Mouse (Mus musculus): ENCODE measurements around the gene Tln2. TPM values are rescaled to one million over a fixed set of nuclear protein-coding genes. Genes with fewer than 3 reads are reported as not detected.

Gene Tln2
- polyA plus RNA-seq, 1 experiment from 2014 or later, result 47.6 TPM

DNA sequence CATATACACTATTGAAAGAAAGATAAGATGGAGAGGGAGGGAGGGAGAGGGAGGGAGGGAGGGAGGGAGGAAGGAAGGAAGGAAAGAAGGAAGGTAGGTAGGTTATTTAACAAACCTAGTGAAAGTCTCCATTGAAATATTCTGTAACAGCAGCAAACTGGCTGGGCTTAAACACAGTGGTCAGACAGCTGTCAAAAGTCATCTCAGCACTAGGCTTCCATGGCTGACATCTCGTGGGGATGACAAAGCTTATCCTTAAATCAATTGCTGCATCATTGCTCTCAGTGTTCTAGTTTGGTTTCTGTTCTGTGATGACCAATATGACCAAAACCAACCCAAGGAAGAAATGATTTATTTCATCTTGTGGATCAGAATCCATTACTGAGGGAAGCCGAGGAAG is 376.0 kb downstream of the Tln2 start:
- 90% methylated on average over 2 of the region's 2 CpGs for WGBS
- Histone ChIP-seq H3K36me3 (no peaks in the 10 kb centered on the region), H3K4me3 (no peak overlapping the region), H3K27me3 (no peaks in the 10 kb centered on the region), H3K4me1 (peaks cover 28% of the 10 kb centered on the region), H3K4me2 (replicated peaks) (no peak overlapping the region), H3K9me3 (peaks cover 3% of the 10 kb centered on the region; the same call in 1 of the 2 replicates), H3K9ac (no peak overlapping the region), H3K27ac (no peak overlapping the region)
- no peak for ATAC-seq (ENCODE audit: low FRiP score, low read depth)

DNA sequence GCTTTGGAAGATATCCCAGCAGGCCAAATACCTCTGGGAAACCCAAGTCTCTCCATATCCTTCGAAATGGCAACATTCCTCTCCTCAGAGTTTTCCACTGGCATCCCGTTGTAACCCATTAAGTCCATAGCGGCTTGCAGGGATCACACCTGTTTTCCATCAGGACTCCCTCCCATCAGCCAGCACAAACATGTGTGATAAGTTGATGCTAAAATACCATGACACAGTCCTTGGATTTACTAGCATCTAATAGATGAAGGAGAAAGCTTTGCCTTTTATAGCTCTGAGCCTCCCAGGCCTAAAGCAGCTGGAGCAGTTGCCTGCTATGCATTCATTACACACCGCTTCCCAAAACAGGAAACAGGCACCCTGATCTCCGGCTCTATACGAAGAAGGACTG is 377.5 kb downstream of the Tln2 start:
- no peaks in the 10 kb centered on the region for H3K27me3 ChIP-seq
- H3K27ac ChIP-seq, result peak overlapping the region; percentile 69
- no peak overlapping the region for H3K9ac ChIP-seq
- H3K9me3 ChIP-seq, result peaks cover 3% of the 10 kb centered on the region; the same call in 1 of the 2 replicates
- ATAC-seq (ENCODE audit: low FRiP score, low read depth), result peak; percentile 75
- H3K36me3 ChIP-seq, result no peaks in the 10 kb centered on the region
- H3K4me2 ChIP-seq (replicated peaks), result peak overlapping the region; percentile 25
- WGBS, result 10% methylated on average over 6 of the region's 6 CpGs
- H3K4me3 ChIP-seq, result no peak overlapping the region
- H3K4me1 ChIP-seq, result peaks cover 44% of the 10 kb centered on the region

DNA sequence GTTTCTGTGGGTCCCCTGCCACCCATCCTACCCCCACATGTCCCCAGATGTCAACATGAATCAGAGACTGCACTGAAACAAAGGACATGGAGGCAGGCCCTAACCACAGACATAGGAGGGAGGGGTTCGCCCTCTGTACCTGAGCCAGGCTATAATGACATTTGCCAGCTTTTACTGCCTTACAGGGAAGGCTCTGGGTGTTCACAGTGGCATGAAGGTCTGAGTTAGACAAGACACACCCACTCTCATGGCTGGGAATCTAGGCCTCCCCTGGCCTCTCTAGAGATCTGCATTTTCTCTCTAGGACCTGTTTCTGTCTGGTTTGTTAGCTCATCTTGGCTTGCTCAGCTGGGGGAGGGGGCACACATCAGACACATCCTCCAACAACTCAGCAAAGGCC is 380.8 kb downstream of the Tln2 start:
- Histone ChIP-seq H3K9ac (no peak overlapping the region), H3K9me3 (peaks cover 3% of the 10 kb centered on the region; the same call in 1 of the 2 replicates), H3K4me1 (peaks cover 70% of the 10 kb centered on the region), H3K4me3 (no peak overlapping the region), H3K27me3 (no peaks in the 10 kb centered on the region), H3K27ac (peak overlapping the region; percentile 90), H3K4me2 (replicated peaks) (no peak overlapping the region), H3K36me3 (no peaks in the 10 kb centered on the region)
- no peak for ATAC-seq (ENCODE audit: low FRiP score, low read depth)
- 64% methylated on average over 1 of the region's 1 CpGs for WGBS

DNA sequence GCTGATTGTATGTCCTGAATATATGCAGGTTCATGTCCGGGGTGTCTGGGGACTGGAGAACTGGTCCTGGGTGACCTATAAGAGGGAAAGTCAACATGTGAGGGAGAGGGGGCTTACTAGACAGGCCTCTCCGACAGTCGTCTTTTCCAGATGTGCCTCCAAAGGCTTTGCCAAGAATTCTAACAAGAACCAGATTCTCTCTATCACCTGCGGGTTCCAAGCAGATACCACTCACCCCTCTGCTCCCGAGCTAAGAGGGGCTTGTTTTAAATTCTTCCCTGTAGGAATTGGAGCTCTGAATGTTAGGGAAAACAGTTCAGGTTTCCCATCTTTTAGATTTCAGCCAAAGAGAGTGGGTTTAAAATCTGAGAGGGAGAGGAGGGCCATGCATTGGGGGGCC is 381.3 kb downstream of the Tln2 start:
- Histone ChIP-seq H3K4me2 (replicated peaks) (no peak overlapping the region), H3K9ac (no peak overlapping the region), H3K27ac (peak overlapping the region; percentile 90), H3K9me3 (peaks cover 3% of the 10 kb centered on the region; the same call in 1 of the 2 replicates), H3K4me3 (no peak overlapping the region), H3K36me3 (no peaks in the 10 kb centered on the region), H3K4me1 (peaks cover 75% of the 10 kb centered on the region), H3K27me3 (no peaks in the 10 kb centered on the region)
- no peak for ATAC-seq (ENCODE audit: low FRiP score, low read depth)
- WGBS, result 20% methylated on average over 5 of the region's 5 CpGs

DNA sequence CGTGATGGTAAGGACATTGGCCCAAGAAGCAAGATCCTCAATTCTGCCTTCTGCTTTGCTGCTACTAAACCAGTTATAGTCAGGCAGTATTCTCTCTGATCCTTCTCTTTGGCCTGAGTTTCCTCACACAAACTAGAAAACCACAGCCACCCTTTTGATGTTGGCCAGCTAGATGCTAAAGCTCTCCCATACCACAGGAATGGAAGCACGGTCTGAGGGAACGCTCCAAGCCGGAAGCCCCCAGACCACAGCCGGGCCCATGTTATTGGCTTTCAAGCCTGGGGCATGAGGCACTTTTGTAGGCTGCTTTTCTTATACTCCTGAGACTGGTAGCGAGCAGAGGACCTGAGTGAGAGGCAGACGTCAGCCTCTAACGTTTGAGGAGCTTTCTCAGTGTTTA is 383.4 kb downstream of the Tln2 start:
- ATAC-seq (ENCODE audit: low FRiP score, low read depth), result no peak
- Histone ChIP-seq H3K4me3 (no peak overlapping the region), H3K4me2 (replicated peaks) (peak overlapping the region; percentile 25), H3K36me3 (no peaks in the 10 kb centered on the region), H3K27ac (peak overlapping the region; percentile 90), H3K9ac (no peak overlapping the region), H3K9me3 (peaks cover 6% of the 10 kb centered on the region; the same call in 1 of the 2 replicates), H3K27me3 (no peaks in the 10 kb centered on the region), H3K4me1 (peaks cover 56% of the 10 kb centered on the region)
- 33% methylated on average over 8 of the region's 8 CpGs for WGBS

DNA sequence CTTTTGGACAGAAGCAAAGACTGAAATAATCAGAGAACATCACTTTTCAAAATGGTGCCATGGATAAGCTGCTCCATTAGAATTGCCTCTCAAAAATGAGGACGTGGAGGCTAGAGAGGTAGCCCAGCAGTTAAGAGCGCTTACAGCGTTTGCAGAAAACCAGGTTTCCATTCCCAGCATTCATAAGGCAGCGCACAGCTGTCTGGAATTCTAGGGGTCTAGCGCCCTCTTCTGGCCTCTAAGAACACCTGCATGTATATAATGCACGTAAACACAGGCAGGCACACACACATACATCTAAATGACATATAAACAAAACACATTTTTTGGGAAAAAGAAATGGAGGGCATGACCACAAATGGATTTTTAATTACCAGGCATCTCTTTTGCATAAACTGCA is 385.7 kb downstream of the Tln2 start:
- H3K27me3 ChIP-seq, result no peaks in the 10 kb centered on the region
- peaks cover 5% of the 10 kb centered on the region; the same call in 1 of the 2 replicates for H3K9me3 ChIP-seq
- ATAC-seq (ENCODE audit: low FRiP score, low read depth), result no peak
- H3K27ac ChIP-seq, result no peak overlapping the region
- peaks cover 52% of the 10 kb centered on the region for H3K4me1 ChIP-seq
- no peak overlapping the region for H3K9ac ChIP-seq
- H3K36me3 ChIP-seq, result no peaks in the 10 kb centered on the region
- 92% methylated on average over 6 of the region's 6 CpGs for WGBS
- H3K4me2 ChIP-seq (replicated peaks), result no peak overlapping the region
- H3K4me3 ChIP-seq, result no peak overlapping the region

DNA sequence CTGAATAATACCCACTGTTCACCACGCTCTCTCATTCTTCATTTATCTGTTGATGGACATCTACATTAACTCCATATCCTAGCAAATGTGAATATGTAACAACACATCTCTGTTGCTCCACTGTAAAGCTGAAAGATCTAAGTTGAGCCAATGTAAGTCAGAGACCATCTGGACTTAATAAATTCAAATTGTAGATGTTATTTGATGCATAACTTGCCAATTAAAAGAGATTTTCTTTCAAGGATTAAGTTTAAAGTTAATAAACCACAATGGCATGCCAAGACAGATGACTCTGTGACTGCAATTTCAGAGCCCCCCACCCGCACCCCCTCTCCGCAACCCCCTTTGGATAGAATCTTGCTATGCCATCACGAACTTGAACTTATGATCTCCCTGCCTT is 386.3 kb downstream of the Tln2 start:
- Histone ChIP-seq H3K4me3 (no peak overlapping the region), H3K36me3 (no peaks in the 10 kb centered on the region), H3K9me3 (peaks cover 5% of the 10 kb centered on the region; the same call in 1 of the 2 replicates), H3K27ac (no peak overlapping the region; the same call in 1 of the 2 replicates), H3K4me2 (replicated peaks) (no peak overlapping the region), H3K9ac (no peak overlapping the region), H3K27me3 (no peaks in the 10 kb centered on the region), H3K4me1 (peaks cover 45% of the 10 kb centered on the region)
- WGBS, result 58% methylated on average over 4 of the region's 4 CpGs
- ATAC-seq (ENCODE audit: low FRiP score, low read depth), result no peak

DNA sequence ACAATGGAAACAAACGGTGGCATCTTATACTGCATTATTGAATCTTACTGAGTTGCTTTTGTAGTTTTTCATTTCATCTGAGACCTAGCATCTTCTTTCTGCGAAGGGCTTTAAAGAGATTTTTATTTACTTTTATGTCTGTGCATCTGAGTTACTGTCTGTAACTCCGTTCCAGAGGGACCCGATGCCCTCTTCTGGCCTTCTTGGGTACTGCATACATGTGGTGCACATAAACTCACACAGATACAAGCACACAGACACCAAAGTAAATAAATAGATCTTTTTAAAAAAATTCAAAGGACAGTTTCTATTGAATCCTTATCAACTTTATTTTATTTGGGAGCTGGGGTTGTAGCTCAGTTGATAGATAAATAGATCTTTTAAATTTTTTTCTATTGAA is 388.1 kb downstream of the Tln2 start:
- Histone ChIP-seq H3K36me3 (no peaks in the 10 kb centered on the region), H3K4me1 (peaks cover 28% of the 10 kb centered on the region), H3K27me3 (no peaks in the 10 kb centered on the region), H3K9me3 (peaks cover 5% of the 10 kb centered on the region; the same call in 1 of the 2 replicates), H3K9ac (no peak overlapping the region), H3K4me2 (replicated peaks) (no peak overlapping the region), H3K27ac (no peak overlapping the region), H3K4me3 (no peak overlapping the region)
- WGBS, result 96% methylated on average over 4 of the region's 4 CpGs
- ATAC-seq (ENCODE audit: low FRiP score, low read depth), result no peak

DNA sequence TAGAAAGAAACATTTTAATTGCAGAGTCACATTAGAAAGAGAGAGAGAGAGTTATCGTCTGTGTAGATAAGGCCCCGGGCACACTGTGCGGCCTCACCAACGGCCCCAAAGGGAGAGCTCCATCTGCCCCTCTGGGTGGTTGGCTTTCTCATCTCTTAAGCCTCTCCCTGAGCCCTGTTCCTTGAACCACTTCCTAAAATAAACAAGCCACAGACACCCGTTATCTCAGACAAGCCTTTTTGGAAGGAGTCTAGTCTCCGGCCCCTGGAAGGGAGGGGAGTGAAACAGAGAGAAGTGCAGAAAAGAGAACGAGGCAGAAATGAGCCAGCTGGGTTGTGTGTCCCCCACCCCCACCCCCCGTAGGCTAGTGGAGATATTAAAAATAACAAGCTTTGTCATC is 388.7 kb downstream of the Tln2 start:
- WGBS, result 84% methylated on average over 8 of the region's 8 CpGs
- H3K36me3 ChIP-seq, result no peaks in the 10 kb centered on the region
- H3K9me3 ChIP-seq, result peaks cover 5% of the 10 kb centered on the region; the same call in 1 of the 2 replicates
- H3K4me3 ChIP-seq, result no peak overlapping the region
- H3K27ac ChIP-seq, result no peak overlapping the region
- H3K4me1 ChIP-seq, result peaks cover 22% of the 10 kb centered on the region
- no peaks in the 10 kb centered on the region for H3K27me3 ChIP-seq
- H3K4me2 ChIP-seq (replicated peaks), result no peak overlapping the region
- no peak for ATAC-seq (ENCODE audit: low FRiP score, low read depth)
- no peak overlapping the region for H3K9ac ChIP-seq

DNA sequence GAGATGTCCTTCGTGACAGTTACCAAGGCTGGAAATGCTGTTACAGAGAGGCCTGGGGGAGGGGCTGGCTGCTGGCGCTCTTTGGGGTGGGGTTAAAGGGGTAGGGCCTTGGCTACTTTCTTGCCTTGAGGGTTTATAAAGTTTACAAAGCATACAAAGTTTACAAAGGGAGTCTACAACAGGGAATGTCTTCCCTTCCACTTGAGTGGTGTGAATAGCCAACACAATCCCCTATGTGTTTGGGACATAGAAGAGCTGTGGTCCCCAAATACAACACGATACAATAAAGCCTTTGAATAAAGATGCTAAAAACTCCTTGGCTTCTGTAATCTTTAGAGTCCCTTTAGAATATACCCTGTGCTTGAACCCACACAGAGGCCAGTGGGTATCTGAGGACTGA is 389.5 kb downstream of the Tln2 start:
- 88% methylated on average over 3 of the region's 3 CpGs for WGBS
- no peak for ATAC-seq (ENCODE audit: low FRiP score, low read depth)
- peaks cover 15% of the 10 kb centered on the region for H3K4me1 ChIP-seq
- H3K36me3 ChIP-seq, result no peaks in the 10 kb centered on the region
- no peak overlapping the region for H3K4me2 ChIP-seq (replicated peaks)
- H3K27ac ChIP-seq, result no peak overlapping the region
- no peaks in the 10 kb centered on the region for H3K27me3 ChIP-seq
- peaks cover 5% of the 10 kb centered on the region; the same call in 1 of the 2 replicates for H3K9me3 ChIP-seq
- no peak overlapping the region for H3K4me3 ChIP-seq
- no peak overlapping the region for H3K9ac ChIP-seq

MicroRNAs within 50 kb of the gene (microRNA counts, 519-probe panel; counts per million panel counts)
- 2,281 counts per million, percentile 32 among the panel's probes with 10 or more counts for microRNA mmu-miR-190

Small RNAs within 50 kb of the gene (microRNA-seq; reads per million reads assigned to microRNA genes)
- gene Mir190a, result 67.0 reads per million, percentile 47 among the genes with 10 or more reads in this experiment

Other genes starting within 250 kb of the Tln2 start
- gene C2cd4b, start 199.7 kb upstream of the Tln2 start, polyA plus RNA-seq (2015; fragmentation: Nextera tagmentation; extraction: Ambion mirVana), result 0.15 and 0.48 TPM in 2 replicates